Mouse (Mus musculus) liver (tissue): ENCODE results near the gene Thap4.
"Not testable (repeated sequence)": the region's sequence is repeated elsewhere in the genome, so short reads cannot be mapped to it uniquely, and the experiment has no call there.

Source experiments
- DNase-seq: peaks from one replicate; pipeline ENCODE4 v3.0.0-alpha.2; 2020; ENCODE audit warnings: mixed read lengths

Gene Thap4

DNA sequence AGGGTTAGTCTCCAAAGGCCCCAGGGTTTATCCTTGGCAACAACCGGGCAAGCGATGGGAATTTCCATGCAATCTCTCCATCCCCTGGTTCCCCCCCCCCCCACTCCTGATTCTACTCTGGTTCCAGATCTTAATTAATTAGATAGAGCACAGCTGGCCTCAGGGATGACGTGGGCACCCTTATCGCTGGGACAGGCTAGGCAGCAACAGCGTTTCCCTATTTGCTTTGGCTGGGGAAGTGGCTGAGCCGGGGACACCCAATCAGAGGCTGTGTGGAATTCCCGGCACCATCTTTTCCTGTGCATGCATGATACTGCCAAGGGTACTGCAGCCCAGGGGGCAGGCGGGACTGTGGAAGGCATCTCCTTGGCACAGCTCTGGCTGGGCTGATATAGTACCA is 66.5 kb downstream of the Thap4 start:
- DNase-seq = no peak

DNA sequence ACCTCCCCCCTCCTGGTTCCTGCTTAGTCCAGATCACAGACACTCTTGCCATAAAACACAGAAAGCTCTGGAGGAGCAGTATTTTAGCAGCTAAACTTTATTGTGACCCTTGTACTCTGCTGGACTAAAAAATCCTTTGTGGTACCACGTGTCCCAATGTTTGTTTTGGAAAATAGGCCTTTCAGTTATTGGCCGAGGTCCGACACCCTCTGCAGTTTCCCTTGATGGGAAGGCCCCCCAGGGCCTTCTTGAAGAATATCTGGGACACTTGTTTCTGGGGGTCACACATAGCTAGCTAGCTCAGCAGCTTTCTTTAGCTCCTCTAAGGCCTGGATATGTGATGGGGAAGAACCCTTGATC is 67.7 kb downstream of the Thap4 start:
- no peak for DNase-seq

DNA sequence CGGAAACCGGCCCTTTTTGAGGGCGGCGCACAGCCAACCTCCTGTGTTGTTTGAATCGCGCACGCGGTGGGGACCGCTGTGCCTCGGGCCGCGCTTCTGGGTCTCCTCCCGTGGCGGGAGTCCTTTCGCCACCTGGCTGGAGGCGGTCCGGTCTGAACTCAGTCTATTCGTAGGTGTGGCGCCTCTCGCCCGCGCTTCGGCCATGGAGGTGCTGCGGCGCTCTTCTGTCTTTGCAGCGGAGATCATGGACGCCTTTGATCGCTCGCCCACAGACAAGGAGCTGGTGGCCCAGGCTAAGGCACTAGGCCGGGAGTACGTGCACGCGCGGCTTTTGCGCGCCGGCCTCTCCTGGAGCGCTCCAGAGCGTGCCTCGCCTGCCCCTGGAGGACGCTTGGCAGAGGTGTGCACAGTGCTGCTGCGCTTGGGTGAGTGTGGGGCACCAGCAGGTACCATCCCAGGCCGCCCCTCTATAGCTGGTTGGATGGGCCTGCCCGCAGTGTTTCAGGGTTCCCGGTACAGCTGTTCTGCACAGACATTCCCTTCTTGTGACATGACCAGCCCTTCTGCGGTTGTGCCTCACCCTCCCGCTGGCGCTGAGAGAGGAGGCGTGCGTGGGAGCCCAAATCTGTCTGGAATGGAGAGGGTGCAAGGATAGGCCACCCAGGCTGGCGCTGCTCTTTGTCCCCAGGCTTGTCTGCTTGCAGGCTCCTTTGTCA is 68.3 kb downstream of the Thap4 start:
- peak; percentile 35 for DNase-seq

DNA sequence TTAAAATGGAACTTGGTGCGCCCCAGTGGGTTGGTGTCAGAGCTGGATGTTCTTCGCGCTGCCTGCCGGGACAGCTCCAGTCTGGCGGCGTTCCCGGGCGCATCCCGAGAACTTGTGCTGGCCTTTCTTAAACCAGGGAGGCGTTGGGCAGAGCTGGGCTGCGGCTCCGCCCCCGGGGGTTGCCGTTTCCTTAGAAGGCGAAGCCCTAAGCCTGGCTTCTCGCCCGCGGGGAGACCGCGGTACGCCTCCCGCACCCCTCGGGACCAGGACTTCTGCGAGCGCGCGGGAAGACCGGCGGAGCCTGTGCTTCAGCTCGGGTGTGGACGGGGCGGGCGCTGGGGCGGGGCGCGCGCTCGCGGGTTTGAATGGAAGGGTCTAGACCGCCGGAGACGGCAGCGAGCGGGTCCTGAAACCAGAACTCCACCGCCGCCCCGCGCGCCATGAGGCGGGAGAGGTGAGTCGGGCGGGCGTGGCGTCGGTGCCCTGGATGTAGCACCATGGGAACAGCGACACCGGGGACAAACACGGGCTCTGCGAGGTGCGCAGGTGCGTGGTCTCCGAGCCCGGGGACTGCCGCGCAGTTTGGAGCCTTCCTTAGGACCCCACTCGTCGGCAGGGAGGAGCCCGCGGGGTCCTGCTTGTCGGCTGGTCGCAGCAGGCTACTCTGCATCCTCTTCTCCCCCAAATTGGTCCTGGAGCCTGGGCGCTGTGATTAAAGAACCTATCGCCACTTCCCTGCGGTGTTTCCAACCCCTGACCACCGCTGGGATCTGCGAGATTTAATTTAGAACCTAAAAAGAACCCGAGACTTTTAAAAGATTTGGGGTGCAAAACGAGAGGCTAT is 69.0 kb downstream of the Thap4 start, which contains the start of gene Bok:
TSS of gene Bok (plus strand) at position 260 of the 844 bp plus-strand sequence.
- DNase-seq = peak; percentile 61

DNA sequence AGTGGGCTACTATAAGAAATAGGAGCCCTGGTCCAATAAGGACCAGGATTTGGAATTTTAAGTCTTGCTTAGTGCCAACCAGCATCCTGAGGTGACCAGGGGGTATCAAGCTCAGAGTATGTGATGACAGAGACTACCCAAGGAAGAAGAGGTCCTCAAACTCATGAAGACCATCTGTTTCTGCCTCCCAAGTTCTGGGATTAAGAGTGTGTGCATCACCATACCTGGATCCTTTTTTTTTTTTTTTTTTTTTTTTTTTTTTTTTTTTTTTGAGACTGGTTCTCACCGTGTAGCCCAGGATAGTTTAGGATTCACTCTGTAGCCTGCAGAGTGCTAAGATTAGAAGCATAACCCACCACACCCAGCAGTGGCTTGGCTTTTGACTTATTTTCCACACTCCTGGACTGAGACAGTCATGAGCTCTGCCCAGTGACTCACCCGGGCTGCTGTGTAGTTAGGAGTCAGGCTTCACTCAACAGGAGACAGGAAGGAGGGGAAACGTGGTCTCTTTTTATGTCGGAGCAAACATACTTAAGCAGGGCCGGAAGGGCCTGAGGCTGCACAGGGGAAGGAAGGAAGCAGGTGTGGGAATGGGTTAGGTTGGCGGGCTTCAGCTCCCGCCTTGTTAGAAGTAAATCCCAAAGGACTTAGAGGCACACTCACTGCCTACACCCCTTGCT is 74.6 kb downstream of the Thap4 start:
- DNase-seq = no peak

DNA sequence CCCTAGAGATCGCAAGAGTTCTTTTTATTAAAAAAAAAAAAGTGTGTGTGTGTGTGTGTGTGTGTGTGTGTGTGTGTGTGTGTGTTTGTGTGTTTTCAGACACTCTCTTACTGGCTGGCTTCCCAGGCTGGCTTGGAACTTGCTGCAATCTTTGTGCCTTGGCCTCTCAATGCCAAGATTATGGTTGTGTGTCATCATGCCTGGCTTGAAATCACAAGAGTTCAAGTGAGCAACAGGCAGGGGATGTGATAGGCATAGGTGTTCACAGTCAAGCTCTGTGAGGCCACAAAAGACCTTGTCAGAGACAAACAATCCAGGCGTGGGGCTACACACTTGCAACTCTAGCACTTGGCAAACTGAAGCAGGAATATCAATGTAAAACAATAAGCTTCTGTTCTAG is 76.3 kb downstream of the Thap4 start:
- DNase-seq = no peak

DNA sequence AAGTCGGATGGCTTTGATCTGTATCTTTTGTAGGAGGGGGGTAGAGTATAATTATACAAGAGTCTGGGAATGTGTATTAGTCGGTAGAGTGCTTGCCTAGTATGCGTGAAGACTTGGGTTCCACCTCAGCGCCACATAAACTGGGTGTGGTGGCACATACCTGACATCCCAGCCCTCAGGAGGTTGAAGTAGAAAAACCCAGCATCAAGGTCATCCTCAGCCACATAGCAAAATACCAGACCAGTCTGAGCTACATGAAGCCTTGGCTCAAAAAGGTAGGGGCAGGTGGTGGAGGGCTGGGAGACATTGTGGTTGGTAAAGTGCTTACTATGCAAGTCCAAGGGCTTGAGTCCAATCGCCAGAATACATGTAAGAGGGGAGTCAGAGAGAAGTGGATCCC is 82.0 kb downstream of the Thap4 start:
- no peak for DNase-seq

DNA sequence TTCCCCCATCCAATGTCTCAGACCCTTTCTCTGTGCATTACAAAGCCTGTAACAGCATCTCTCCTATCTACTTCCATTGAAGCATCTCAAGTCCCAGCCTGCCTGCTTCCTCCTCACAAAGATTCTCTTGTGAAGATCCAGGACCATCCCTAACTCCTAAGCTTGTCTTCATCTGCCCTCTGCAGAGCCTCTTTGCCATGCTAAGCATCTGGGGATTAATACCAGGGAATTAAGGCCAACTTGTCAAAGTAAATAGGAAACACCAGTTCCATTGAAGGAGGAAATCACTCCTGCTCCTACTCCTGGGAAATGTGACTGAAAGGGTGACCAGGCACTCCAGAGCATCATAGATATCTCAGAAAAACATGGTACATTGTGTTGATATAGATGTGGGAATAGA is 84.7 kb downstream of the Thap4 start:
- no peak for DNase-seq

DNA sequence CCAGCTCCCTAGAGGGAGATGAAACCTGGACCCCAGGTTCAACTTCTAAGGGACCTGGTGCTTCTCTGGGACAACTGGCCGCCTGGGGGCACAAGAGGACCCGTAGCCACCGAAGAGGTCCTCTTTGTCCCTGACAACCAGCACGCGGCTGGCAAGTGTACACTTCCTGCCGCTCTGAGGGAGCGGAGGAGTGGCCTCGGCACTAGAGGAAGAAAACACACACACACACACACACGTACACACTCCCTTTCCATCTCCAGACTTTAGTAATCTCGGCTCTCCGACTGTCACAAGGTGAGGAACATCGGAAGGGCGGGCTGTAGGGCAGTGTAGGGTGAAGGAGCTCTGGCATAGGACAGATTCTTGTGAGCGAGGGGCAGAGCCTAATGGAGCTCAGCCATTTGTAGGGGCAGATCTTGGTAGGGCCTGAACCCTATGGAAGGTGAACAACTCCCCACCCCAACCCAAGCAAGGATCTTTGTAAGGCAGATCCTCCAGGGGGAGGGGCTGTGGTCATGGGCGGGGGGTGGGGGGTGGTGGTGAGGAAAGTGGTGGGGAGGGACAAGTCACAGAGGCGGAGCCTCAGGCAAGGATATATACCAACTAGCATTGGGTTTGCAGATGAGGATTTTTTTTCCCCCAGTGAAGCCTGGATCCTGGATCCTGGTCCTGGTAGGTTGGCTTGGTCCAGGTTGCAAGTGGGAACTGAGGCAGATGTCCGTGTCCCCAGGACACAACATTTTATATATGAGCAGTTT is 85.7 kb downstream of the Thap4 start:
- peak; percentile 78 for DNase-seq

DNA sequence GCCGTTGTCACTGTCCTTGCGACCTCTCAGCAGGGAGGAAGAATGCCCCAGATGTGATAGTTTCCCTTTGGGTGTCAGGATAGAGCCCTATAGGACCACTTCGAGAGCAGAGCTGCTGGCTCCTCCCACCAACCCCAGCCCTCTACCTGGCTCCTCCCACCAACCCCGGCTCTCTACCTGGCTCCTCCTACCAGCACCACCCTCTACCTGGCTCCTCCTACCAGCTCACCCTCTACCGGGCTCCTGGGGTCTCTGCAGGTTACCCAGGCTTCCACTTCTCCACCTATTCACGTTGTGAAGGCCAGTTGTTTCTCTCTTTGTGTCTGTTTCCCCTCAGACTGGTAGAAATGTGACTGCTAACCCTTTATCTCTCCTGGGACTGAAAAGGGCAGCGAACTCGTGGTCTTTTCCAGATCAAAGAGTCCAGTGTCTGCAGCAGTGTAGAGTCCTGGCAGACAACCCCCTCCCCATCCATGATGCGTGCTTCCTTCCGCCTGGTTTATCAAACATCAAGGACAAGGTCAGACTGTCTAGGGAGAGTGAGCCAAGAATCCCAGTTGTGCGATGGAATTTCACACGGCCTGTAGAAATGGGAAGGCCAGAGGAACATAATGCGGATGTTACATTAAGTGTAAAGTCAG is 86.8 kb downstream of the Thap4 start:
- peak; percentile 73 for DNase-seq

DNA sequence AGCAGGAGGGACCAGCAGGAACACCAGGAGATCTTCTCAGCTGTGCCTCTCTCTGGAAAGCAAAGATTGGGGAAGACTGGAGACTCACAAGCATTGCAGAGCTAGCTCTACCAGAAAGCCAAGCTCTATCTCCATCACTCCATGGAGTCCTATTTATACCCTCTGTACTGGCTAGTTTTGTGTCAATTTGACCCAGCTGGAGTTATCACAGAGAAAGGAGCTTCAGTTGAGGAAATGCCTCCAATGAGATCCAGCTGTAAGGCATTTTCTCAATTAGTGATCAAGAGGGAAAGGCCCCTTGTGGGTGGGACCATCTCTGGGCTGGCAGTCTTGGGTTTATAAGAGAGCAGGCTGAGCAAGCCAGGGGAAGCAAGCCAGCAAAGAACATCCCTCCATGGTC is 96.1 kb downstream of the Thap4 start, which contains the start of gene Stk25:
TSS of gene Stk25 (minus strand) at position 101 of the 400 bp plus-strand sequence.
- DNase-seq = not testable (repeated sequence)

DNA sequence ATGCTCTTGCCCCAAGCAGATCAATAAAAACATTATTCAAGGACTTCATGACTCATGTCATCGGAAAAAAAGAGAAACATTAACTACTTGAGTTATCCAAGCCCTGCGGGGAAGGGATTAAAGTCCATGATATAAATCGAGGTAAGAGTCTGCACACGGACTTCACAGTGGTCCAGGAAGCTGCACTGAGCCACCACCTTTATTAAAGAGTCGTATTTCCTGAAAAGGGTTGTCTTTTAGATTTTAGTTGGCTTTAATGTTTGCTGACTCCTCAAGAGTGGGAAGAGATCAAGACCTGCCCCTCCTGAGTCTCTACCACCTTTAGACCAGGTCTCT is 97.7 kb downstream of the Thap4 start:
- DNase-seq = no peak

DNA sequence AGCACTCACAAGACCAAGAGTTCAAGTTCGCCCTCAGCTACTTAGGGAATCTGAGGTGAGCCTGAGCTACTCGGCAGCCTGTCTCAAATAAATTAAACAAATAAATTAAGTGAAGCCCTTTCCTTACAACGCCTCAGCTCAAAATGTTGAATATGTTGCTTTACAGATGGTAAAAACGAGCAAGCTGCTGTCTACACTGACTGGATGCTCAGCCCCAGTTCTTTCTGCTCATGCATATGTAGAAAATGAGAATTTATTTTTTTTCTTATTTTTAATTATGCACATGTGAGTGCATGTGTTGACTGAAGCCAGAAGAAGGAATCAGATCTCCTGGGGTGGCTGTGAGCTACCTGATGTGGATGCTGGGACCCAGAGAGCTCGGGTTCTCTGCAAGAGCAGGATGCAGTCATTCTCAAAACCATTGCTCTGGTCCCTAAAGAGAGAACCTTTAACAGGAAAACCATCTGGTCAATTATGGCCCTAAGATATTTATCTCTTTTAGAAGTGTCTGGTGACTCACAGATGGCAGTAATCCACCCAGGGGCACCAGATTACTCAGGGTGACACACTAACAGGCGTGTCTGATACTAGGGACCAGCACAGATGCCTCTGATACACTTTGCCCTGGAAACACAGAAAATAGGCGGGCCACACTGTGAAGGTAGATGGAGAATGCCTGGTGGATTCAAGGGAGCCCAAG is 98.2 kb downstream of the Thap4 start:
- DNase-seq = no peak

DNA sequence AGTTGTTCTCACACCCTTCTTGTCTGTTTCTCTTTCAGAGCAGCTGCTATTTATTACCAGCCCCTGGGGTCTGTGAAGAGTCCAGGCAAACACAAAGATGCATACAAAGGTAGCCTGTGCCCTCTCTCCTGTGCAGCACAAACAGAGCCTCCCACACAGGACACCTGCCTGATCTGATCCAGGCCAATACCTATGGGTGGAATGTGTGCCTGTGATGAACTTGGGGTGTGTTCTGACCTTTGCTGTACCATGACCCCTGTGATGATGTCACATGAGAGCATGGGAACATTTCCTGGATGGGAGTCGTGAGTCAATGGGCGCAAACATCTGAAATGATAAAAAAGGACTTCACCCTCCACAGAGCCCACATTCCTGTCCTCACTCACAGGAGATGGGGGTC is 99.9 kb downstream of the Thap4 start:
- DNase-seq = no peak

DNA sequence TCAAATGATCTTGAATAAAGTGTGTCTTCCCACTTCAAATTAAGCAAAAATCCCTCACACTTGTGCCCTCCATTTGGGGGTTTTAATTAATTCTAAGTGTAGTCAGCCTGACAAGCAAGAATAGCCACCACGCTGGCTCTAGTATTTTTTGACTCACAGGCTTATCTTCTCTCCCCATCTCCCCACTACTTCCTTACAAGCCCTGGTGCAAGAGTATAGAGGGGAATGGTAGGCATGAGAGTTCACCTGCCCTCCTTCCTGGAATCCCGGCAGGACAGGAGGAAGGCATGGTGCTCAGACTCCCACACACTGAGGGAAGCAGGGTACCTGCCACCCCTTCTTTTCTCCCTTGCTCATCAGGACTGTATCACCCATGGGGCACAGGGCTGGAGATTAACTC is 100.4 kb downstream of the Thap4 start:
- DNase-seq = no peak
